Mouse (Mus musculus) bone marrow macrophage, adult 2 months (primary cell): Measurements from ENCODE around the gene 1700086D15Rik. TPM values are rescaled to one million over a fixed set of nuclear protein-coding genes. Genes with fewer than 3 reads are reported as not detected.
A peak's percentile ranks its signal among the peaks of the same experiment; 100 is the strongest.

ENCODE experiments used
- H3K27ac ChIP-seq: 2 replicates; pipeline ENCODE4 v1.5.1; 2012; ENCODE audit warnings: low read depth, low read length; ENCODE audit not compliant: insufficient read depth
- H3K4me1 ChIP-seq: 2 replicates; pipeline ENCODE4 v1.6.1; 2012; ENCODE audit warnings: low read length; ENCODE audit not compliant: control insufficient read depth, insufficient read depth
- H3K4me3 ChIP-seq: 2 replicates; pipeline ENCODE4 v1.5.1; 2012; ENCODE audit warnings: mild to moderate bottlenecking, low read length, moderate library complexity; ENCODE audit not compliant: insufficient read depth
- CTCF ChIP-seq: IDR thresholded peaks from 2 replicates; pipeline ENCODE4 v1.5.1; 2012; ENCODE audit warnings: low read depth, mild to moderate bottlenecking, low read length, moderate library complexity
- POLR2A ChIP-seq: IDR thresholded peaks from 2 replicates; pipeline ENCODE4 v1.6.1; 2012; ENCODE audit warnings: mild to moderate bottlenecking, low read depth, low read length, borderline replicate concordance
- polyA plus RNA-seq: library from polyadenylated mRNA; stranded (reverse); fragments of >200 nt; gene quantifications from 2 replicates; pipeline ENCODE4 v1.2.4, GENCODE M21; 2012; ENCODE audit not compliant: missing spikeins, insufficient read depth, insufficient read length

1700086D15Rik gene
- not detected in 2 replicates for polyA plus RNA-seq

GRCm38 (mm10) chr11:65159791-65160190 lies at the start of gene 1700086D15Rik:
1700086D15Rik (minus strand) TSS chr11:65159891.
- no peak for TF ChIP-seq CTCF
- TF ChIP-seq POLR2A, result no peak
- Histone ChIP-seq H3K27ac (no peak within 1 kb of the TSS), H3K4me1 (no peaks in the 10 kb centered on the region), H3K4me3 (no peak within 1 kb of the TSS)

- H3K4me3 ChIP-seq, result no peak overlapping the region
- no peak overlapping the region for H3K27ac ChIP-seq
- H3K4me1 ChIP-seq, result no peaks in the 10 kb centered on the region
- TF ChIP-seq POLR2A (no peak), CTCF (no peak)
Measured at GRCm38 (mm10) chr11:65209441-65209840, 49.8 kb upstream of the 1700086D15Rik start.

GRCm38 (mm10) chr11:65205306-65205705 lies 45.6 kb upstream of the 1700086D15Rik start:
- Histone ChIP-seq H3K27ac (no peak overlapping the region), H3K4me1 (no peaks in the 10 kb centered on the region), H3K4me3 (no peak overlapping the region)
- no peak for TF ChIP-seq POLR2A

DNA sequence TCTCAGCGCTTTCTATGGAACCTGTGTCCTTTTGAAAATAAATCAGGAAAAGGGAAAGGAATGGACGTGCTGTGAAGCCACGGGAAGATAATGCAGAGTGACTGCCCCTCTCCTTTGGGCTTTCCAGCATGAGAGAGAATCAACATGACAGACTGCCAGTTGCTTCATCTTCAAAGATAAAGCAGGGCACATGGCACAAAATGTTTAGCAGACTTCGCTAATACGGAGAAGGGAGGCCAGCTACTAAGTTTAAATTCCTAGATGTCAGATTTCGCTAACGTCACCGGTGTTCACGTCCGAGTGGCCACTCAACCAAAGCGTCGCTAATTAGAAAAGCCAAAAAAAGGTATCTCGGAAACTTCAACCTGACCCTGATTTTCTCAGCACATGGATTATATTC lies 45.0 kb upstream of the 1700086D15Rik start:
- H3K4me3 ChIP-seq, result no peak overlapping the region
- H3K4me1 ChIP-seq, result no peaks in the 10 kb centered on the region
- H3K27ac ChIP-seq, result no peak overlapping the region
- TF ChIP-seq CTCF (no peak), POLR2A (no peak)

DNA sequence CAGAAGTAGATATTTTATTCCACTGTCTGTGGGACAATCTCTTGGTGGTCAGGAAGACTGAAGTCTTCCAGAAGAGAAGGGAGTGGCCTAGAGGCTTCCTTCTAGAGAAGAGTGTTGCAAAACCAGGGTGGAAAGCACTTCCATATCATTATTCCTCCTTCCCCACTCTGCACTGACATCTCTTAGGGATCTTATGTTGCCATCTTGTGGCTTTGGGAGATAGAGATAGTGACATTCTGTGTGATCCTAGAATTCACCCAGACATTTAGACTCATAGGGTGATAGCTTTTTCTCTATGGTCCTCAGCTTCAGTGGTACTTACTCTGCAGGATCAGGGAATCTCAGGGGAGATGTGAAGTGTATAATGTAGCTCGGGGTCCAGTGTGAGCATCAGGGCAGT lies 43.3 kb upstream of the 1700086D15Rik start:
- TF ChIP-seq CTCF (no peak), POLR2A (no peak)

GRCm38 (mm10) chr11:65202236-65202635 lies 42.5 kb upstream of the 1700086D15Rik start:
- TF ChIP-seq POLR2A, result no peak
- no peak for TF ChIP-seq CTCF
- H3K4me3 ChIP-seq, result no peak overlapping the region
- no peaks in the 10 kb centered on the region for H3K4me1 ChIP-seq
- no peak overlapping the region for H3K27ac ChIP-seq

More for the DNA sequence above, 43.3 kb upstream of the 1700086D15Rik start:
- Histone ChIP-seq H3K4me3 (no peak overlapping the region), H3K4me1 (no peaks in the 10 kb centered on the region), H3K27ac (no peak overlapping the region)

GRCm38 (mm10) chr11:65198026-65198425 lies 38.3 kb upstream of the 1700086D15Rik start:
- no peak for TF ChIP-seq POLR2A
- no peak for TF ChIP-seq CTCF
- Histone ChIP-seq H3K4me3 (no peak overlapping the region), H3K4me1 (no peaks in the 10 kb centered on the region), H3K27ac (no peak overlapping the region)

DNA sequence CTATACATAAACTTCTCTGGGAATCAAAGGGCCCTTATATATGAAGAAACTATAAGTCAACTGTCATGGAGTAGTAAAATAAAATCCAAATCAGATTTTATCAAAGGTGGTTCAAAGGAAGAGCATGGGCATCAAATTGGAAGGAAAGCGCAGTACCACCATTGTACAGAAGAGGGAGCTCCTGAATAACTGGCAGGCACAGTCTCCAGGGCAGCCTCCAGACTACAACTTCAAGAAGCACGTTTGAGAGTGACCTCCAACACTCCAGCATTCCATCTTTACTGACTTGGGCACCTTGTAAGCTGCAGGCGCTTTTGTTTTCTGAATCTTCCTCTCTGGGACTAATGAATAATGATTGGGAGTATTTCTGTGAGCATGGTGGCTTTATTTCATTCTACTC lies 37.6 kb upstream of the 1700086D15Rik start:
- H3K4me1 ChIP-seq, result no peaks in the 10 kb centered on the region
- H3K4me3 ChIP-seq, result no peak overlapping the region
- no peak for TF ChIP-seq POLR2A
- peak; percentile 31; the same call in 1 of the 2 replicates for TF ChIP-seq CTCF
- H3K27ac ChIP-seq, result no peak overlapping the region

DNA sequence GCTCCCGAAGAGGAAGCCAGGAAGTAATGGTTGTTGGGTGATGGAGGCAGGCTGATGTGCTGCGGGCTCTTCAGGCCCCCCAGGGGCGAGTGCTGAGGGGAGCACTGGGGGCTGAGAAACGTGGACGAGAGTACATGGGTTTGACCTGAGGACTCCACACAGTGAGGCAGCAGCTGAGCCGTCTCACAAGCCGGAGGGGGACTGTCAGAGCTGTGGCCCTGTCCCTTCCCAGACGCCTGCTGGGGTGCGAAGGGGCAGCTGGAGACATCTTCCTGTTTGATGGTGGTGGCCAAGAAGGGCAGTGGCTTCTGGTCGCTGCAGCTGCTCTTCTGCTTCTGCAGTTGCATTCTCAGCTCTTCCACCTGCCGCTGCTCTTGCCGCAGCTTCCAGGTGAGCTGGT lies 27.3 kb upstream of the 1700086D15Rik start:
- Histone ChIP-seq H3K4me1 (no peaks in the 10 kb centered on the region), H3K4me3 (no peak overlapping the region), H3K27ac (no peak overlapping the region)
- TF ChIP-seq CTCF, result no peak
- no peak for TF ChIP-seq POLR2A

DNA sequence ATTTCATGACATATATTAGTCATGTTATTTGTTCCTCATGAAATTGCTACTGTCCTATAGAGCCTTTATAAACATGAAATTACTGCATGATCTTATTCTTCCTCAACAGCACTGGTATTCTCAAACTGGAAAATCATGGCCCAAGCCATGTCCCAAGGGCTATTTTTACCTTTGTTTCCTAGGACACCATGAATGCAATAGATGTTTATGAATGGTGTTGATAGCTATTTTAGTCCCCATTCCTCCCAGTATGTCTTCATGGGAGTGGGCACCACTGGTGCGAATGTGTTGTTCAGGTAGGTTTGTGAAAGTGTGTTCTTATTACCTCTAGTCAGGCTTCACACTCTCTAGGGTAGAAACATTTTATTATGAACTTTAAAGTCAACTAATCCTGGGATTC lies 25.4 kb upstream of the 1700086D15Rik start:
- Histone ChIP-seq H3K27ac (no peak overlapping the region), H3K4me1 (no peaks in the 10 kb centered on the region), H3K4me3 (no peak overlapping the region)
- no peak for TF ChIP-seq CTCF
- TF ChIP-seq POLR2A, result no peak
